In genomic region chr1:134067143-134067619, GRCm38 (mm10) we compare ENCODE assay signal across 8 mouse cellular contexts. TPM values are rescaled to one million over a fixed set of nuclear protein-coding genes. Genes with fewer than 3 reads are reported as not detected.
DNase-seq lines count a peak whose midpoint lies in the region; ATAC-seq and TF ChIP-seq lines count a peak whose summit lies in the region.

No protein-coding gene starts in this region.

- no peak for TF ChIP-seq CTCF in intestine, postnatal 0 days (IDR thresholded peaks at IDR 0.05; ENCODE audit: low read depth)

- ATAC-seq in neural tube, embryonic 11.5 days (ENCODE audit: insufficient read depth, low FRiP score, low TSS enrichment) = no peak
- no peak for ATAC-seq in neural tube, embryonic 15.5 days (ENCODE audit: low FRiP score)
- no peak for ATAC-seq in forebrain, embryonic 13.5 days
- peak; percentile 76 for ATAC-seq in intestine, postnatal 0 days
- ATAC-seq in lung, embryonic 15.5 days (ENCODE audit: borderline replicate concordance, extremely low read depth, low FRiP score, low TSS enrichment) = peak; percentile 68

- no peaks in the 10 kb centered on the region for H3K9me3 ChIP-seq in neural tube, embryonic 11.5 days (ENCODE audit: control insufficient read depth, low read length)
- H3K9me3 ChIP-seq in neural tube, embryonic 15.5 days (replicated peaks) = no peaks in the 10 kb centered on the region
- no peaks in the 10 kb centered on the region for H3K9me3 ChIP-seq in forebrain, embryonic 13.5 days (replicated peaks)
- no peaks in the 10 kb centered on the region for H3K9me3 ChIP-seq in intestine, postnatal 0 days (ENCODE audit: control insufficient read depth)
- H3K9me3 ChIP-seq in lung, embryonic 15.5 days = no peaks in the 10 kb centered on the region

- no peaks in the 10 kb centered on the region for H3K27me3 ChIP-seq in neural tube, embryonic 11.5 days (ENCODE audit: control insufficient read depth, insufficient read depth, low read length)
- no peaks in the 10 kb centered on the region for H3K27me3 ChIP-seq in neural tube, embryonic 15.5 days (replicated peaks)
- no peaks in the 10 kb centered on the region for H3K27me3 ChIP-seq in forebrain, embryonic 13.5 days
- no peaks in the 10 kb centered on the region for H3K27me3 ChIP-seq in intestine, postnatal 0 days (replicated peaks; ENCODE audit: control insufficient read depth, insufficient read depth, low read length)
- no peaks in the 10 kb centered on the region for H3K27me3 ChIP-seq in lung, embryonic 15.5 days

- H3K4me3 ChIP-seq in neural tube, embryonic 11.5 days (ENCODE audit: low read depth, low read length) = no peak overlapping the region
- H3K4me3 ChIP-seq in neural tube, embryonic 15.5 days (replicated peaks) = no peak overlapping the region
- H3K4me3 ChIP-seq in forebrain, embryonic 13.5 days = no peak overlapping the region
- no peak overlapping the region for H3K4me3 ChIP-seq in intestine, postnatal 0 days (ENCODE audit: low read depth, low read length)
- no peak overlapping the region for H3K4me3 ChIP-seq in lung, embryonic 15.5 days

- no peak for DNase-seq in neural tube, embryonic 11.5 days (ENCODE audit: low spot score)
- peak; percentile 81 to 84 for DNase-seq in spleen, postnatal 36 days (ENCODE audit: low spot score in 2 of 2)
- no peak for DNase-seq in right cerebral cortex, adult 2 months (ENCODE audit: low spot score in 2 of 2)
- DNase-seq in right cerebral cortex, adult 18-20 months = no peak

- 10% methylated on average over 8 of the region's 8 CpGs for WGBS in neural tube, embryonic 11.5 days
- 9% methylated on average over 8 of the region's 8 CpGs for WGBS in neural tube, embryonic 15.5 days
- WGBS in forebrain, embryonic 13.5 days = 12% methylated on average over 8 of the region's 8 CpGs
- WGBS in intestine, postnatal 0 days = 7% methylated on average over 8 of the region's 8 CpGs
- WGBS in lung, embryonic 15.5 days = 7% methylated on average over 8 of the region's 8 CpGs

- no peaks in the 10 kb centered on the region for H3K36me3 ChIP-seq in neural tube, embryonic 11.5 days (ENCODE audit: control insufficient read depth, insufficient read depth, low read length)
- no peaks in the 10 kb centered on the region for H3K36me3 ChIP-seq in neural tube, embryonic 15.5 days
- H3K36me3 ChIP-seq in forebrain, embryonic 13.5 days (ENCODE audit: poor library complexity, severe bottlenecking) = no peaks in the 10 kb centered on the region
- no peaks in the 10 kb centered on the region for H3K36me3 ChIP-seq in intestine, postnatal 0 days (ENCODE audit: control insufficient read depth, insufficient read depth)
- H3K36me3 ChIP-seq in lung, embryonic 15.5 days = no peaks in the 10 kb centered on the region

- 0 out of 2 replicates have a peak overlapping the region, but pooled peaks have one; percentile 24 for H3K9ac ChIP-seq in neural tube, embryonic 11.5 days (ENCODE audit: low read length)
- no peak overlapping the region for H3K9ac ChIP-seq in neural tube, embryonic 15.5 days (replicated peaks)
- H3K9ac ChIP-seq in forebrain, embryonic 13.5 days = 0 out of 2 replicates have a peak overlapping the region, but pooled peaks have one; percentile 27
- H3K9ac ChIP-seq in intestine, postnatal 0 days (ENCODE audit: low read depth, low read length) = no peak overlapping the region
- no peak overlapping the region for H3K9ac ChIP-seq in lung, embryonic 15.5 days

- H3K27ac ChIP-seq in neural tube, embryonic 11.5 days (ENCODE audit: low read depth, low read length) = peak overlapping the region; percentile 24
- H3K27ac ChIP-seq in neural tube, embryonic 15.5 days (replicated peaks) = no peak overlapping the region
- H3K27ac ChIP-seq in forebrain, embryonic 13.5 days = peak overlapping the region; percentile 51
- H3K27ac ChIP-seq in intestine, postnatal 0 days (ENCODE audit: low read depth, low read length) = no peak overlapping the region
- H3K27ac ChIP-seq in lung, embryonic 15.5 days = peak overlapping the region; percentile 99

- H3K4me1 ChIP-seq in neural tube, embryonic 11.5 days (ENCODE audit: control insufficient read depth, insufficient read depth, low read length) = peaks cover 56% of the 10 kb centered on the region
- peaks cover 52% of the 10 kb centered on the region for H3K4me1 ChIP-seq in neural tube, embryonic 15.5 days
- H3K4me1 ChIP-seq in forebrain, embryonic 13.5 days = peaks cover 94% of the 10 kb centered on the region
- peaks cover 24% of the 10 kb centered on the region for H3K4me1 ChIP-seq in intestine, postnatal 0 days (replicated peaks; ENCODE audit: control insufficient read depth, insufficient read depth, low read length)
- peaks cover 96% of the 10 kb centered on the region for H3K4me1 ChIP-seq in lung, embryonic 15.5 days

- H3K4me2 ChIP-seq in neural tube, embryonic 11.5 days (ENCODE audit: low read depth) = no peak overlapping the region
- no peak overlapping the region for H3K4me2 ChIP-seq in neural tube, embryonic 15.5 days
- H3K4me2 ChIP-seq in forebrain, embryonic 13.5 days = 0 out of 2 replicates have a peak overlapping the region, but pooled peaks have one; percentile 12
- no peak overlapping the region for H3K4me2 ChIP-seq in intestine, postnatal 0 days (replicated peaks; ENCODE audit: low read depth)
- H3K4me2 ChIP-seq in lung, embryonic 15.5 days = no peak overlapping the region

RNA-seq across cellular contexts. Expression of gene Btg2, which starts 11.7 kb away (rescaled TPM):
- 97.9 and 110 TPM in 2 replicates for polyA plus RNA-seq in neural tube, embryonic 11.5 days (2014; fragmentation: Nextera tagmentation; extraction: Ambion mirVana)
- polyA plus RNA-seq in neural tube, embryonic 15.5 days (2015; fragmentation: Nextera tagmentation; extraction: Ambion mirVana) = 20.6 and 29.3 TPM in 2 replicates
- polyA plus RNA-seq in forebrain, embryonic 13.5 days (2015; fragmentation: Nextera tagmentation; extraction: Ambion mirVana) = 122 and 129 TPM in 2 replicates
- polyA plus RNA-seq in intestine, postnatal 0 days (2015; fragmentation: Nextera tagmentation; extraction: Ambion mirVana) = 30.0 and 32.6 TPM in 2 replicates
- 111 and 115 TPM in 2 replicates for polyA plus RNA-seq in lung, embryonic 15.5 days (2015; fragmentation: Nextera tagmentation; extraction: Ambion mirVana)

RNA-seq across cellular contexts. Expression of gene Fmod, which starts 30.1 kb away (rescaled TPM):
- 16.0 and 16.7 TPM in 2 replicates for polyA plus RNA-seq in neural tube, embryonic 11.5 days (2014; fragmentation: Nextera tagmentation; extraction: Ambion mirVana)
- polyA plus RNA-seq in neural tube, embryonic 15.5 days (2015; fragmentation: Nextera tagmentation; extraction: Ambion mirVana) = 14.5 and 14.6 TPM in 2 replicates
- polyA plus RNA-seq in forebrain, embryonic 13.5 days (2015; fragmentation: Nextera tagmentation; extraction: Ambion mirVana) = 1.2 and 1.6 TPM in 2 replicates
- polyA plus RNA-seq in intestine, postnatal 0 days (2015; fragmentation: Nextera tagmentation; extraction: Ambion mirVana) = 2.2 and 2.4 TPM in 2 replicates
- polyA plus RNA-seq in lung, embryonic 15.5 days (2015; fragmentation: Nextera tagmentation; extraction: Ambion mirVana) = 193 and 195 TPM in 2 replicates

RNA-seq across cellular contexts. Expression of gene Chit1, which starts 43.9 kb away (rescaled TPM):
- polyA plus RNA-seq in neural tube, embryonic 11.5 days (2014; fragmentation: Nextera tagmentation; extraction: Ambion mirVana) = 0.15 TPM in 1 of 2 replicates, not detected in the other
- 0.87 and 0.89 TPM in 2 replicates for polyA plus RNA-seq in neural tube, embryonic 15.5 days (2015; fragmentation: Nextera tagmentation; extraction: Ambion mirVana)
- 0.17 TPM in 1 of 2 replicates, not detected in the other for polyA plus RNA-seq in forebrain, embryonic 13.5 days (2015; fragmentation: Nextera tagmentation; extraction: Ambion mirVana)
- 0.25 TPM in 1 of 2 replicates, not detected in the other for polyA plus RNA-seq in intestine, postnatal 0 days (2015; fragmentation: Nextera tagmentation; extraction: Ambion mirVana)
- polyA plus RNA-seq in lung, embryonic 15.5 days (2015; fragmentation: Nextera tagmentation; extraction: Ambion mirVana) = 0.19 and 0.35 TPM in 2 replicates

Comparison
In these comparisons a context has a peak if more than half of its experiments do, and no peak if none do; other contexts are left out.
1. H3K27ac ChIP-seq: peak in neural tube, embryonic 11.5 days (single experiment), forebrain, embryonic 13.5 days (single experiment) and lung, embryonic 15.5 days (single experiment); none in neural tube, embryonic 15.5 days (single experiment) and intestine, postnatal 0 days (single experiment).
2. H3K9ac ChIP-seq: peak in neural tube, embryonic 11.5 days (single experiment) and forebrain, embryonic 13.5 days (single experiment); none in neural tube, embryonic 15.5 days (single experiment), intestine, postnatal 0 days (single experiment) and lung, embryonic 15.5 days (single experiment).
3. ATAC-seq: peak in intestine, postnatal 0 days (single experiment) and lung, embryonic 15.5 days (single experiment); none in neural tube, embryonic 11.5 days (single experiment), neural tube, embryonic 15.5 days (single experiment) and forebrain, embryonic 13.5 days (single experiment).
4. DNase-seq: peak in spleen, postnatal 36 days (2 of 2); none in neural tube, embryonic 11.5 days (single experiment), right cerebral cortex, adult 2 months (0 of 2) and right cerebral cortex, adult 18-20 months (single experiment).
5. RNA of gene Fmod, which starts 30.1 kb away (polyA plus RNA-seq): 193 to 195 TPM in lung, embryonic 15.5 days; 16.0 to 16.7 TPM in neural tube, embryonic 11.5 days, 14.5 to 14.6 TPM in neural tube, embryonic 15.5 days, 2.2 to 2.4 TPM in intestine, postnatal 0 days and 1.2 to 1.6 TPM in forebrain, embryonic 13.5 days; every median in the first group is over 10 times any median in the second.